Comparison of ENCODE assay signal across 8 mouse cellular contexts in genomic region chr7:100685061-100686030, GRCm38 (mm10). TPM values are rescaled to one million over a fixed set of nuclear protein-coding genes. Genes with fewer than 3 reads are reported as not detected.
DNase-seq lines count a peak whose midpoint lies in the region; ATAC-seq and TF ChIP-seq lines count a peak whose summit lies in the region.

No protein-coding gene starts in this region.

- H3K27ac ChIP-seq in intestine, embryonic 16.5 days (ENCODE audit: low read length): no peak overlapping the region
- H3K27ac ChIP-seq in liver, adult 2 months (replicated peaks; ENCODE audit: insufficient read depth, low read depth, low read length): no peak overlapping the region

- intact Hi-C loops in gastrocnemius, postnatal 36 days (cut with DNase I): loop anchor here (2.0 kb wide), 1 partner anchor 113 kb away; no protein-coding TSS in a partner anchor

- TF ChIP-seq POLR2A in liver, adult 2 months (IDR thresholded peaks at IDR 0.05; ENCODE audit: extremely low read depth, insufficient read depth, low read length): no peak

- no peak overlapping the region for H3K4me3 ChIP-seq in intestine, embryonic 16.5 days (ENCODE audit: low read length)
- no peak overlapping the region for H3K4me3 ChIP-seq in liver, adult 2 months (ENCODE audit: insufficient read depth, low read depth, low read length)

- H3K79me2 ChIP-seq in liver, adult 2 months (ENCODE audit: control insufficient read depth, insufficient read depth, low read length): no peaks in the 10 kb centered on the region

- no peaks in the 10 kb centered on the region for H3K4me1 ChIP-seq in intestine, embryonic 16.5 days (ENCODE audit: control insufficient read depth, insufficient read depth, low read length)
- no peaks in the 10 kb centered on the region for H3K4me1 ChIP-seq in liver, adult 2 months (ENCODE audit: control insufficient read depth, insufficient read depth, low read length)

- peak; percentile 92 for ATAC-seq in common myeloid progenitor, adult 5-6 weeks (replicated peaks; ENCODE audit: low read depth, poor library complexity, severe bottlenecking)
- ATAC-seq in intestine, embryonic 16.5 days: peak; percentile 77

- DNase-seq in 3134 (ENCODE audit: extremely low read depth, insufficient read length, low spot score): peak; percentile 36
- peak; percentile 76 for DNase-seq in adipocyte (ENCODE audit: low spot score)
- DNase-seq in gastrocnemius, postnatal 36 days: peak; percentile 45 to 70
- DNase-seq in liver, adult 2 months (ENCODE audit: extremely low read depth, low read depth, low spot score): peak; percentile 49
- peak; percentile 81 for DNase-seq in naive thymus-derived CD4-positive, alpha-beta T cell, adult 2 months (ENCODE audit: low read depth)
- DNase-seq in splenic B cell, adult 2 months (ENCODE audit: low read depth, low spot score): peak; percentile 83

- H3K27me3 ChIP-seq in intestine, embryonic 16.5 days (replicated peaks; ENCODE audit: control insufficient read depth, insufficient read depth, low read length): no peaks in the 10 kb centered on the region
- H3K27me3 ChIP-seq in liver, adult 2 months (ENCODE audit: control insufficient read depth, insufficient read depth, low read length): no peaks in the 10 kb centered on the region
- no peaks in the 10 kb centered on the region for H3K27me3 ChIP-seq in splenic B cell, adult 2 months (ENCODE audit: control insufficient read depth, insufficient read depth, low read length, poor library complexity, severe bottlenecking)

- no peak overlapping the region for H3K4me2 ChIP-seq in intestine, embryonic 16.5 days (ENCODE audit: low read depth, low read length)

- 41% methylated on average over 13 of the region's 13 CpGs for WGBS in intestine, embryonic 16.5 days
- 41% methylated on average over 13 of the region's 13 CpGs for WGBS in liver, adult 2 months

- H3K9me3 ChIP-seq in intestine, embryonic 16.5 days (ENCODE audit: control insufficient read depth, low read length): no peaks in the 10 kb centered on the region

- TF ChIP-seq CTCF in liver, adult 2 months (IDR thresholded peaks at IDR 0.05; ENCODE audit: low read depth, low read length): peak; percentile 96

- no peaks in the 10 kb centered on the region for H3K36me3 ChIP-seq in intestine, embryonic 16.5 days (ENCODE audit: control insufficient read depth, insufficient read depth, low read length)
- H3K36me3 ChIP-seq in liver, adult 2 months (ENCODE audit: control insufficient read depth, insufficient read depth, low read length): no peaks in the 10 kb centered on the region
- H3K36me3 ChIP-seq in splenic B cell, adult 2 months (ENCODE audit: control insufficient read depth, insufficient read depth, low read length, poor library complexity, severe bottlenecking): no peaks in the 10 kb centered on the region

- H3K9ac ChIP-seq in intestine, embryonic 16.5 days (ENCODE audit: low read depth, low read length): no peak overlapping the region
- H3K9ac ChIP-seq in liver, adult 2 months (ENCODE audit: low read depth, low read length): no peak overlapping the region

RNA-seq across cellular contexts. Expression of gene Fam168a, which starts 21.1 kb away (rescaled TPM):
- 12.2 and 17.0 TPM in 2 replicates for total RNA-seq in common myeloid progenitor, adult 5-6 weeks (2017)
- 10 to 100 TPM; 33.8 to 37.1 TPM for total RNA-seq in gastrocnemius, postnatal 36 days (2021)
- polyA plus RNA-seq in intestine, embryonic 16.5 days (2015; fragmentation: Nextera tagmentation; extraction: Ambion mirVana): 21.2 and 24.9 TPM in 2 replicates
- 7.4 and 11.5 TPM in 2 replicates for total RNA-seq in liver, adult 2 months (2014; rRNA removed)
- polyA plus RNA-seq in liver, adult 2 months (2012; rRNA removed): 32.0 and 38.5 TPM in 2 replicates

RNA-seq across cellular contexts. Expression of gene Plekhb1, which starts 23.1 kb away (rescaled TPM):
- total RNA-seq in common myeloid progenitor, adult 5-6 weeks (2017): 0.15 and 0.37 TPM in 2 replicates
- total RNA-seq in gastrocnemius, postnatal 36 days (2021): 10 to 100 TPM; 24.3 to 27.6 TPM
- polyA plus RNA-seq in intestine, embryonic 16.5 days (2015; fragmentation: Nextera tagmentation; extraction: Ambion mirVana): 15.1 and 15.8 TPM in 2 replicates
- total RNA-seq in liver, adult 2 months (2014; rRNA removed): 10.4 and 22.3 TPM in 2 replicates
- polyA plus RNA-seq in liver, adult 2 months (2012; rRNA removed): 37.6 and 41.4 TPM in 2 replicates
